Mouse (Mus musculus) liver, embryonic 12.5 days (tissue): ENCODE results near the gene Rbpj. TPM values are rescaled to one million over a fixed set of nuclear protein-coding genes. Genes with fewer than 3 reads are reported as not detected.

Experiments used
- ATAC-seq: fragments of 200-750 bp; cut with Nextera tagmentation; 2 replicates; pipeline ENCODE4 v1.8.0; 2017; ENCODE audit warnings: moderate number of reproducible peaks, mild to moderate bottlenecking, moderate library complexity
- H3K27ac ChIP-seq: fragments of 300-500 bp; sonication (generic); 2 replicates; pipeline ENCODE4 v1.5.1; 2016; ENCODE audit warnings: mild to moderate bottlenecking
- H3K27me3 ChIP-seq: fragments of 300-500 bp; sonication (generic); replicated peaks from 2 replicates; pipeline ENCODE4 v1.6.1; 2016; ENCODE audit warnings: mild to moderate bottlenecking, moderate library complexity
- H3K36me3 ChIP-seq: fragments of 300-500 bp; sonication (generic); 2 replicates; pipeline ENCODE4 v1.6.1; 2016; ENCODE audit warnings: mild to moderate bottlenecking, moderate library complexity
- H3K4me1 ChIP-seq: fragments of 300-500 bp; sonication (generic); 2 replicates; pipeline ENCODE4 v1.6.1; 2016
- H3K4me2 ChIP-seq: fragments of 300-500 bp; sonication (generic); 2 replicates; pipeline ENCODE4 v1.6.1; 2016; ENCODE audit warnings: mild to moderate bottlenecking, moderate library complexity
- H3K4me3 ChIP-seq: fragments of 300-500 bp; sonication (generic); 2 replicates; pipeline ENCODE4 v1.5.1; 2016; ENCODE audit warnings: mild to moderate bottlenecking, moderate library complexity
- H3K9ac ChIP-seq: fragments of 300-500 bp; sonication (generic); 2 replicates; pipeline ENCODE4 v1.6.1; 2016; ENCODE audit warnings: mild to moderate bottlenecking, moderate library complexity
- H3K9me3 ChIP-seq: fragments of 300-500 bp; sonication (generic); replicated peaks from 2 replicates; pipeline ENCODE4 v1.6.1; 2016; ENCODE audit warnings: mild to moderate bottlenecking, moderate library complexity
- WGBS: fragments of 180-500 bp; shearing (Covaris S2); methylation state at CpG from one replicate; pipeline ENCODE4 v1.1.7; 2016; ENCODE audit not compliant: insufficient replicate concordance; 5-methylcytosine and 5-hydroxymethylcytosine counted together
- polyA plus RNA-seq: library from polyadenylated mRNA; unstranded; fragments of >200 nt; fragmentation: Nextera tagmentation; extraction: Ambion mirVana; gene quantifications from 2 replicates; pipeline ENCODE4 v1.2.1, GENCODE M21; 2016

Rbpj gene
- polyA plus RNA-seq, 1 experiment from 2014 or later, result 14.4 TPM

GRCm38 (mm10) chr5:53557544-53558260 lies 91.8 kb downstream of the Rbpj start:
- no peak overlapping the region for H3K4me3 ChIP-seq
- H3K4me1 ChIP-seq, result no peaks in the 10 kb centered on the region
- H3K27ac ChIP-seq, result no peak overlapping the region
- H3K9ac ChIP-seq, result no peak overlapping the region
- WGBS, result 69% methylated on average over 6 of the region's 6 CpGs
- no peaks in the 10 kb centered on the region for H3K9me3 ChIP-seq
- no peak overlapping the region for H3K4me2 ChIP-seq
- no peaks in the 10 kb centered on the region for H3K27me3 ChIP-seq
- no peaks in the 10 kb centered on the region for H3K36me3 ChIP-seq
- no peak for ATAC-seq

GRCm38 (mm10) chr5:53561160-53561559 lies 95.2 kb downstream of the Rbpj start:
- no peak for ATAC-seq
- Histone ChIP-seq H3K4me3 (no peak overlapping the region), H3K27me3 (no peaks in the 10 kb centered on the region), H3K4me1 (no peaks in the 10 kb centered on the region), H3K27ac (no peak overlapping the region), H3K9ac (no peak overlapping the region), H3K9me3 (no peaks in the 10 kb centered on the region), H3K4me2 (no peak overlapping the region), H3K36me3 (no peaks in the 10 kb centered on the region)
- WGBS, result 67% methylated on average over 7 of the region's 7 CpGs

GRCm38 (mm10) chr5:53564309-53564708 lies 98.4 kb downstream of the Rbpj start:
- H3K9ac ChIP-seq, result no peak overlapping the region
- no peaks in the 10 kb centered on the region for H3K9me3 ChIP-seq
- no peaks in the 10 kb centered on the region for H3K36me3 ChIP-seq
- H3K27ac ChIP-seq, result no peak overlapping the region
- ATAC-seq, result no peak
- H3K4me1 ChIP-seq, result no peaks in the 10 kb centered on the region
- no peaks in the 10 kb centered on the region for H3K27me3 ChIP-seq
- no peak overlapping the region for H3K4me2 ChIP-seq
- WGBS, result 78% methylated on average over 19 of the region's 19 CpGs
- no peak overlapping the region for H3K4me3 ChIP-seq

- Histone ChIP-seq H3K4me3 (no peak overlapping the region), H3K4me1 (no peaks in the 10 kb centered on the region), H3K36me3 (no peaks in the 10 kb centered on the region), H3K9me3 (no peaks in the 10 kb centered on the region), H3K27me3 (no peaks in the 10 kb centered on the region), H3K27ac (no peak overlapping the region), H3K4me2 (no peak overlapping the region), H3K9ac (no peak overlapping the region)
- WGBS, result 65% methylated on average over 5 of the region's 5 CpGs
- no peak for ATAC-seq
Measured at GRCm38 (mm10) chr5:53565213-53565794, 99.4 kb downstream of the Rbpj start.

DNA sequence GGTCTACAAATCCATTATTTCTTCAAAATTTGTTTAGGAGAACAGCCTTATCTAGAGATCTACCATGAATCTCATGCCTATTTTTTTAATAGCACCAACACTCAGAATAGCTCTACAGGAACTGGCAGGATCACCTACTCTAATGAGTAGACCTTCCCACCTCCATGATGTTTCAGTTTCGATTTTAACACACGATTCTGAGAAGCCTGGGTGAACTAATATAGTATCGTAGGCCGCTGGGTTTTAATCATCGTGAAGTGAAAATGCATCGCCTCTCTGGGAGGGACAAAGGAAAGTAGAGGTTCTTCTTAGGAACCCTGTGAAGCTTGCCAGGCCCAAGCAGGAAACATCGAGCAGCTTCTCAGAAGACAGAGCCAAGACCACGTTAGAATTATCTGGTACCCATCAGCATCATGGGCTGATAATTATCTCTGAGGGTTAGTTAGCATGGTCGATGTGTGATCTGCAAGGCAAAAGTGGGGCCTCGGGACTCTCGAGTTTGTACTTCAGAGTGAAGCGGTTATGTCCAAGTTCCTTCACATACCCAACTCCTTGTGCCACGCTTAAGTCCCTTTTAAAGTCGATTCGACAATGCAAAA lies 100.6 kb downstream of the Rbpj start:
- Histone ChIP-seq H3K9ac (no peak overlapping the region), H3K27me3 (no peaks in the 10 kb centered on the region), H3K4me3 (no peak overlapping the region), H3K9me3 (no peaks in the 10 kb centered on the region), H3K27ac (no peak overlapping the region), H3K4me2 (no peak overlapping the region), H3K4me1 (no peaks in the 10 kb centered on the region), H3K36me3 (no peaks in the 10 kb centered on the region)
- no peak for ATAC-seq
- WGBS, result 63% methylated on average over 15 of the region's 15 CpGs

GRCm38 (mm10) chr5:53572496-53572895 lies 106.5 kb downstream of the Rbpj start:
- Histone ChIP-seq H3K4me3 (no peak overlapping the region), H3K9ac (no peak overlapping the region), H3K4me2 (no peak overlapping the region), H3K27me3 (no peaks in the 10 kb centered on the region), H3K9me3 (no peaks in the 10 kb centered on the region), H3K36me3 (no peaks in the 10 kb centered on the region), H3K4me1 (no peaks in the 10 kb centered on the region), H3K27ac (no peak overlapping the region)
- ATAC-seq, result no peak
- WGBS, result 61% methylated on average over 5 of the region's 5 CpGs

GRCm38 (mm10) chr5:53574883-53575442 lies 109.0 kb downstream of the Rbpj start:
- Histone ChIP-seq H3K36me3 (no peaks in the 10 kb centered on the region), H3K9me3 (no peaks in the 10 kb centered on the region), H3K4me3 (no peak overlapping the region), H3K27ac (no peak overlapping the region), H3K4me2 (no peak overlapping the region), H3K27me3 (no peaks in the 10 kb centered on the region), H3K9ac (no peak overlapping the region), H3K4me1 (no peaks in the 10 kb centered on the region)
- ATAC-seq, result no peak
- 53% methylated on average over 3 of the region's 3 CpGs for WGBS

GRCm38 (mm10) chr5:53577272-53577889 lies 111.4 kb downstream of the Rbpj start:
- H3K4me2 ChIP-seq, result no peak overlapping the region
- H3K9me3 ChIP-seq, result no peaks in the 10 kb centered on the region
- H3K4me3 ChIP-seq, result no peak overlapping the region
- H3K9ac ChIP-seq, result no peak overlapping the region
- 67% methylated on average over 10 of the region's 10 CpGs for WGBS
- no peaks in the 10 kb centered on the region for H3K4me1 ChIP-seq
- no peaks in the 10 kb centered on the region for H3K27me3 ChIP-seq
- no peak overlapping the region for H3K27ac ChIP-seq
- no peaks in the 10 kb centered on the region for H3K36me3 ChIP-seq
- ATAC-seq, result no peak

DNA sequence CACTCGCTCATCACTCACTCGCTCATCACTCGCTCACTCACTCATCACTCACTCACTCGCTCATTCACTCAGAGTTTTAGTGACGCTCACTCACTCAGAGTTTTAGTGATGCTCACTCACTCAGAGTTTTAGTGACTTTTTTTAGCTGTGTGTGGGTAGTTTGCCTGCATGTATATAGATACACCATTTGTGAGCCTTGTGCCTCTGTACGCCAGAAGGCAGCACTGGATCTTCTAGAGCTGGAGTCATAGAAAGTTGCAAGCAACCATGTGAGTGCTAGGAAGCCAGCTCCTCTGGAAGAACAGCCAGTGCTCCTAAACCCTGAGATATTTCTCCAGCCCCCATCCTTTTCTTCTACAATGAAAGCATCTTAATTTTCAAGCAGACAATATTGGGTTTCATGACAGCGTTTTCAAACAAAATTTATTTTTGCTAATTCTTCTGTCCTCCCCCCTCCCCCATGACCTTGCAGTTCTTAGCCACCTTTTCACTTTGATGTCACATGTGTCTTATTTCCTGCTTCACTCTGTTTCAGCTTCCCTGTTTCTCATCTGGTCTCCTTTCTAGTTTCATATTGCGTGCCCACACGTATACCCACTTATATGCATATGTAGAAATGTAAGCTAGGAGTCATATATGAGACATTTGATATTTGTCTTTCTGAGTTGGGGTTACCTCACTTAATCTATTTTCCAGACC lies 118.3 kb downstream of the Rbpj start:
- no peak for ATAC-seq
- H3K4me1 ChIP-seq, result no peaks in the 10 kb centered on the region
- no peak overlapping the region for H3K4me2 ChIP-seq
- H3K9me3 ChIP-seq, result no peaks in the 10 kb centered on the region
- no peak overlapping the region for H3K4me3 ChIP-seq
- H3K27ac ChIP-seq, result no peak overlapping the region
- H3K9ac ChIP-seq, result no peak overlapping the region
- no peaks in the 10 kb centered on the region for H3K36me3 ChIP-seq
- H3K27me3 ChIP-seq, result no peaks in the 10 kb centered on the region; the same call in 1 of the 2 replicates
- 78% methylated on average over 9 of the region's 9 CpGs for WGBS

- Histone ChIP-seq H3K27me3 (no peaks in the 10 kb centered on the region; the same call in 1 of the 2 replicates), H3K4me1 (peaks cover 23% of the 10 kb centered on the region), H3K4me3 (peak overlapping the region; percentile 85), H3K27ac (peak overlapping the region; percentile 91), H3K9me3 (no peaks in the 10 kb centered on the region), H3K4me2 (peak overlapping the region; percentile 98), H3K36me3 (no peaks in the 10 kb centered on the region), H3K9ac (peak overlapping the region; percentile 84)
- 2% methylated on average over 30 of the region's 34 CpGs for WGBS
- no peak for ATAC-seq
Measured at GRCm38 (mm10) chr5:53588421-53589171, 122.6 kb downstream of the Rbpj start.
